Mouse (Mus musculus) kidney, adult 2 months (tissue): ENCODE data around the gene Arl4c.

Experiments
- CTCF ChIP-seq: fragments of 200-500 bp; conservative IDR thresholded peaks from 2 replicates; pipeline ENCODE4 v1.5.1; 2011; ENCODE audit warnings: low read depth, mild to moderate bottlenecking, control low read depth, low read length, moderate library complexity, mixed read lengths; ENCODE audit not compliant: insufficient read depth, insufficient read length
- POLR2A ChIP-seq: fragments of 200-500 bp; IDR thresholded peaks from one replicate; pipeline ENCODE4 v1.6.1; 2011; ENCODE audit warnings: low read depth, low read length, control low read depth

GRCm38 (mm10) chr1:88717736-88718135 is 15.7 kb upstream of the Arl4c start:
- TF ChIP-seq CTCF (no peak), POLR2A (no peak)
